Comparison of ENCODE assay signal across 8 mouse cellular contexts in genomic region chr17:32075164-32075563, GRCm38 (mm10). TPM values are rescaled to one million over a fixed set of nuclear protein-coding genes. Genes with fewer than 3 reads are reported as not detected.
DNase-seq lines count a peak whose midpoint lies in the region; TF ChIP-seq lines count a peak whose summit lies in the region.

No protein-coding gene starts in this region.

- H3K36me3 ChIP-seq in small intestine, adult 2 months (ENCODE audit: control insufficient read depth, insufficient read depth, low read length): no peaks in the 10 kb centered on the region

- 3% methylated on average over 2 of the region's 2 CpGs for WGBS in small intestine, adult 2 months

- no peaks in the 10 kb centered on the region for H3K27me3 ChIP-seq in small intestine, adult 2 months (ENCODE audit: control insufficient read depth, insufficient read depth, low read length)

- intact Hi-C loops in gastrocnemius, postnatal 14 days (cut with DNase I; ENCODE audit: low total_unique reads): loop anchor here (5.0 kb wide), 1 partner anchor 132 kb away; no protein-coding TSS in a partner anchor

- TF ChIP-seq CTCF in small intestine, adult 2 months (IDR thresholded peaks at IDR 0.05; ENCODE audit: extremely low read depth, insufficient read length, insufficient replicate concordance, low read depth, low read length): peak; percentile 73; the same call in 1 of the 2 replicates

- H3K27ac ChIP-seq in small intestine, adult 2 months (ENCODE audit: insufficient read depth, low read depth, low read length): no peak overlapping the region

- TF ChIP-seq POLR2A in small intestine, adult 2 months (IDR thresholded peaks at IDR 0.05; ENCODE audit: low read depth, low read length): no peak

- H3K4me1 ChIP-seq in small intestine, adult 2 months (ENCODE audit: control insufficient read depth, insufficient read depth, insufficient read length, low read length): no peaks in the 10 kb centered on the region

- DNase-seq in cerebellum, postnatal 10 days: peak; percentile 69 to 73
- DNase-seq in cerebellum, adult 9-10 months: no peak
- DNase-seq in A20 (ENCODE audit: low read depth, low spot score): peak; percentile 80
- peak; percentile 76 for DNase-seq in adrenal gland, postnatal 14 days
- DNase-seq in gastrocnemius, postnatal 14 days: peak; percentile 50
- peak; percentile 33 to 79 for DNase-seq in kidney, postnatal 36 days
- DNase-seq in lung, postnatal 4 days: peak; percentile 46 to 55

- H3K4me3 ChIP-seq in small intestine, adult 2 months (ENCODE audit: low read depth, low read length): no peak overlapping the region

RNA-seq across cellular contexts. Expression of gene Hsf2bp, which starts 39.0 kb away (rescaled TPM):
- total RNA-seq in adrenal gland, postnatal 14 days (2021): 0.78 and 0.83 TPM in 2 replicates
- 1 to 10 TPM; 1.4 to 1.6 TPM for total RNA-seq in gastrocnemius, postnatal 14 days (2021)
- polyA plus RNA-seq in small intestine, adult 2 months (2012; rRNA removed): 0.14 and 0.15 TPM in 2 replicates

RNA-seq across cellular contexts. Expression of gene Rrp1b, which starts 39.3 kb away (rescaled TPM):
- total RNA-seq in adrenal gland, postnatal 14 days (2021): 24.8 and 26.3 TPM in 2 replicates
- total RNA-seq in gastrocnemius, postnatal 14 days (2021): 10 to 100 TPM in 1 of 2 experiments, 1 to 10 TPM in 1; 9.3 to 12.8 TPM
- polyA plus RNA-seq in small intestine, adult 2 months (2012; rRNA removed): 2.7 and 2.8 TPM in 2 replicates
